Mouse (Mus musculus) midbrain, embryonic 15.5 days (tissue): ENCODE results near the gene Trio. TPM values are rescaled to one million over a fixed set of nuclear protein-coding genes. Genes with fewer than 3 reads are reported as not detected.

Experiments
- ATAC-seq: fragments of 200-750 bp; cut with Nextera tagmentation; replicated peaks from 2 replicates; pipeline ENCODE4 v1.8.0; 2017; ENCODE audit warnings: moderate TSS enrichment
- H3K27ac ChIP-seq: fragments of 300-500 bp; sonication (generic); 2 replicates; pipeline ENCODE4 v1.5.1; 2015; ENCODE audit warnings: mild to moderate bottlenecking, inconsistent platforms
- H3K27me3 ChIP-seq: fragments of 300-500 bp; sonication (generic); replicated peaks from 2 replicates; pipeline ENCODE4 v1.6.1; 2015; ENCODE audit warnings: inconsistent platforms
- H3K36me3 ChIP-seq: fragments of 300-500 bp; sonication (generic); replicated peaks from 2 replicates; pipeline ENCODE4 v1.6.1; 2015; ENCODE audit warnings: inconsistent platforms
- H3K4me1 ChIP-seq: fragments of 300-500 bp; sonication (generic); 2 replicates; pipeline ENCODE4 v1.6.1; 2015; ENCODE audit warnings: inconsistent platforms
- H3K4me2 ChIP-seq: fragments of 300-500 bp; sonication (generic); 2 replicates; pipeline ENCODE4 v1.6.1; 2015; ENCODE audit warnings: inconsistent platforms, mild to moderate bottlenecking, moderate library complexity
- H3K4me3 ChIP-seq: fragments of 300-500 bp; sonication (generic); 2 replicates; pipeline ENCODE4 v1.5.1; 2015; ENCODE audit warnings: mild to moderate bottlenecking, inconsistent platforms
- H3K9ac ChIP-seq: fragments of 300-500 bp; sonication (generic); 2 replicates; pipeline ENCODE4 v1.6.1; 2015; ENCODE audit warnings: mild to moderate bottlenecking, inconsistent platforms
- H3K9me3 ChIP-seq: fragments of 300-500 bp; sonication (generic); 2 replicates; pipeline ENCODE4 v1.6.1; 2016; ENCODE audit warnings: inconsistent platforms
- WGBS: fragments of 180-500 bp; shearing (Covaris S2); methylation state at CpG from one replicate; pipeline ENCODE4 v1.1.7; 2015; ENCODE audit warnings: mixed read lengths; 5-methylcytosine and 5-hydroxymethylcytosine counted together
- polyA plus RNA-seq: library from polyadenylated mRNA; unstranded; fragments of >200 nt; fragmentation: Nextera tagmentation; extraction: Ambion mirVana; gene quantifications from 2 replicates; pipeline ENCODE4 v1.2.1, GENCODE M21; 2015

Trio gene
- polyA plus RNA-seq, 1 experiment from 2014 or later: 42.9 TPM

- 12% methylated on average over 8 of the region's 8 CpGs for WGBS
- Histone ChIP-seq H3K27ac (no peak overlapping the region), H3K4me1 (peaks cover 75% of the 10 kb centered on the region), H3K27me3 (no peaks in the 10 kb centered on the region), H3K9ac (no peak overlapping the region), H3K9me3 (no peaks in the 10 kb centered on the region), H3K4me2 (no peak overlapping the region), H3K4me3 (no peak overlapping the region), H3K36me3 (no peaks in the 10 kb centered on the region)
- ATAC-seq: no peak
Measured at GRCm38 (mm10) chr15:27998621-27999359, 26.9 kb downstream of the Trio start.

- no peak for ATAC-seq
- Histone ChIP-seq H3K4me2 (no peak overlapping the region), H3K9ac (no peak overlapping the region), H3K4me1 (peaks cover 76% of the 10 kb centered on the region), H3K27me3 (no peaks in the 10 kb centered on the region), H3K27ac (no peak overlapping the region), H3K9me3 (no peaks in the 10 kb centered on the region), H3K36me3 (no peaks in the 10 kb centered on the region), H3K4me3 (no peak overlapping the region)
- WGBS: 7% methylated on average over 8 of the region's 8 CpGs
Measured at GRCm38 (mm10) chr15:27997917-27998316, 27.7 kb downstream of the Trio start.

GRCm38 (mm10) chr15:27997391-27997841 lies 28.2 kb downstream of the Trio start:
- peak; percentile 72 for ATAC-seq
- Histone ChIP-seq H3K27me3 (no peaks in the 10 kb centered on the region), H3K4me2 (no peak overlapping the region), H3K9ac (no peak overlapping the region), H3K9me3 (no peaks in the 10 kb centered on the region), H3K36me3 (no peaks in the 10 kb centered on the region), H3K27ac (no peak overlapping the region), H3K4me1 (peaks cover 75% of the 10 kb centered on the region), H3K4me3 (no peak overlapping the region)
- whole genome bisulfite sequencing: 21% methylated on average over 9 of the region's 9 CpGs

- 86% methylated on average over 4 of the region's 4 CpGs for WGBS
- ATAC-seq: no peak
- no peaks in the 10 kb centered on the region for H3K36me3 ChIP-seq
Measured at GRCm38 (mm10) chr15:27996750-27997149, 28.9 kb downstream of the Trio start.

GRCm38 (mm10) chr15:27995421-27995820 lies 30.2 kb downstream of the Trio start:
- WGBS: 18% methylated on average over 3 of the region's 3 CpGs
- no peaks in the 10 kb centered on the region for H3K36me3 ChIP-seq
- ATAC-seq: no peak
- H3K27me3 ChIP-seq: no peaks in the 10 kb centered on the region
- no peaks in the 10 kb centered on the region for H3K9me3 ChIP-seq
- H3K4me3 ChIP-seq: no peak overlapping the region
- no peak overlapping the region for H3K27ac ChIP-seq
- no peak overlapping the region for H3K9ac ChIP-seq
- H3K4me2 ChIP-seq: no peak overlapping the region
- peaks cover 69% of the 10 kb centered on the region for H3K4me1 ChIP-seq

More at GRCm38 (mm10) chr15:27996750-27997149, 28.9 kb downstream of the Trio start:
- Histone ChIP-seq H3K9ac (no peak overlapping the region), H3K4me3 (no peak overlapping the region), H3K4me2 (no peak overlapping the region), H3K27ac (no peak overlapping the region), H3K9me3 (no peaks in the 10 kb centered on the region), H3K27me3 (no peaks in the 10 kb centered on the region), H3K4me1 (peaks cover 75% of the 10 kb centered on the region)

GRCm38 (mm10) chr15:27994870-27995269 lies 30.8 kb downstream of the Trio start:
- Histone ChIP-seq H3K9me3 (no peaks in the 10 kb centered on the region), H3K4me1 (peaks cover 66% of the 10 kb centered on the region), H3K27me3 (no peaks in the 10 kb centered on the region), H3K9ac (no peak overlapping the region), H3K36me3 (no peaks in the 10 kb centered on the region), H3K4me2 (no peak overlapping the region), H3K27ac (no peak overlapping the region), H3K4me3 (no peak overlapping the region)
- WGBS: 31% methylated on average over 13 of the region's 13 CpGs
- ATAC-seq: no peak

- Histone ChIP-seq H3K36me3 (no peaks in the 10 kb centered on the region), H3K27me3 (no peaks in the 10 kb centered on the region), H3K4me2 (no peak overlapping the region), H3K9me3 (no peaks in the 10 kb centered on the region), H3K9ac (no peak overlapping the region), H3K27ac (no peak overlapping the region), H3K4me1 (peaks cover 60% of the 10 kb centered on the region), H3K4me3 (no peak overlapping the region)
- WGBS: 75% methylated on average over 7 of the region's 7 CpGs
- no peak for ATAC-seq
Measured at GRCm38 (mm10) chr15:27993528-27993927, 32.1 kb downstream of the Trio start.

- Histone ChIP-seq H3K4me3 (no peak overlapping the region), H3K27me3 (no peaks in the 10 kb centered on the region), H3K9ac (no peak overlapping the region), H3K9me3 (no peaks in the 10 kb centered on the region), H3K4me1 (peaks cover 60% of the 10 kb centered on the region), H3K27ac (no peak overlapping the region), H3K4me2 (no peak overlapping the region), H3K36me3 (no peaks in the 10 kb centered on the region)
- no peak for ATAC-seq
- WGBS: 65% methylated on average over 5 of the region's 5 CpGs
Measured at GRCm38 (mm10) chr15:27992596-27992995, 33.1 kb downstream of the Trio start.

GRCm38 (mm10) chr15:27991892-27992593 lies 33.6 kb downstream of the Trio start:
- Histone ChIP-seq H3K36me3 (no peaks in the 10 kb centered on the region), H3K4me1 (peaks cover 58% of the 10 kb centered on the region), H3K9me3 (no peaks in the 10 kb centered on the region), H3K27me3 (no peaks in the 10 kb centered on the region), H3K27ac (no peak overlapping the region), H3K4me2 (no peak overlapping the region), H3K4me3 (no peak overlapping the region), H3K9ac (no peak overlapping the region)
- ATAC-seq: no peak
- WGBS: 71% methylated on average over 6 of the region's 6 CpGs

GRCm38 (mm10) chr15:27991066-27991701 lies 34.5 kb downstream of the Trio start:
- Histone ChIP-seq H3K4me3 (no peak overlapping the region), H3K4me1 (peaks cover 52% of the 10 kb centered on the region)

GRCm38 (mm10) chr15:27987979-27988378 lies 37.7 kb downstream of the Trio start:
- Histone ChIP-seq H3K27me3 (no peaks in the 10 kb centered on the region), H3K27ac (no peak overlapping the region), H3K4me1 (peaks cover 27% of the 10 kb centered on the region), H3K9ac (no peak overlapping the region), H3K4me3 (no peak overlapping the region), H3K9me3 (no peaks in the 10 kb centered on the region), H3K36me3 (no peaks in the 10 kb centered on the region), H3K4me2 (no peak overlapping the region)
- 60% methylated on average over 7 of the region's 7 CpGs for WGBS
- ATAC-seq: 0 out of 2 replicates have a peak, but pooled peaks have one; percentile 1

More at GRCm38 (mm10) chr15:27991066-27991701, 34.5 kb downstream of the Trio start:
- ATAC-seq: no peak
- Histone ChIP-seq H3K4me2 (no peak overlapping the region), H3K36me3 (no peaks in the 10 kb centered on the region), H3K9ac (no peak overlapping the region), H3K27me3 (no peaks in the 10 kb centered on the region), H3K9me3 (no peaks in the 10 kb centered on the region), H3K27ac (no peak overlapping the region)
- WGBS: 86% methylated on average over 17 of the region's 17 CpGs

- Histone ChIP-seq H3K36me3 (no peaks in the 10 kb centered on the region), H3K9ac (no peak overlapping the region), H3K4me1 (peaks cover 42% of the 10 kb centered on the region), H3K9me3 (no peaks in the 10 kb centered on the region), H3K4me3 (no peak overlapping the region), H3K27me3 (no peaks in the 10 kb centered on the region), H3K27ac (no peak overlapping the region), H3K4me2 (no peak overlapping the region)
- WGBS: 95% methylated on average over 2 of the region's 2 CpGs
- ATAC-seq: no peak
Measured at GRCm38 (mm10) chr15:27984881-27985280, 40.8 kb downstream of the Trio start.
